Mouse (Mus musculus): ENCODE data around the gene Kbtbd4.
A peak's percentile ranks its signal among the peaks of the same experiment; 100 is the strongest.

Kbtbd4 gene

GRCm38 (mm10) chr2:90906721-90907120 is 2.2 kb downstream of the Kbtbd4 start:
- no peak for DNase-seq

- no peak for DNase-seq
Measured at GRCm38 (mm10) chr2:90910861-90911260, 6.3 kb downstream of the Kbtbd4 start.

- no peak for DNase-seq
Measured at GRCm38 (mm10) chr2:90911668-90912067, 7.1 kb downstream of the Kbtbd4 start.

GRCm38 (mm10) chr2:90913671-90914070 is 9.1 kb downstream of the Kbtbd4 start:
- no peak for DNase-seq

- DNase-seq, result no peak
Measured at GRCm38 (mm10) chr2:90915516-90915915, 11.0 kb downstream of the Kbtbd4 start.

- no peak for DNase-seq
Measured at GRCm38 (mm10) chr2:90916560-90917232, 12.2 kb downstream of the Kbtbd4 start.

GRCm38 (mm10) chr2:90917233-90917998 is 12.9 kb downstream of the Kbtbd4 start:
- DNase-seq, result peak; percentile 22 to 24

- peak in 1 of 2 experiments; percentile 16 for DNase-seq
Measured at GRCm38 (mm10) chr2:90917999-90918698, 13.6 kb downstream of the Kbtbd4 start.

GRCm38 (mm10) chr2:90921178-90921577 is 16.6 kb downstream of the Kbtbd4 start:
- DNase-seq, result no peak

GRCm38 (mm10) chr2:90922636-90923035 is 18.1 kb downstream of the Kbtbd4 start:
- no peak for DNase-seq

GRCm38 (mm10) chr2:90928566-90928965 is 24.0 kb downstream of the Kbtbd4 start:
- no peak for DNase-seq

GRCm38 (mm10) chr2:90931829-90932228 is 27.3 kb downstream of the Kbtbd4 start:
- no peak for DNase-seq

GRCm38 (mm10) chr2:90932273-90932672 is 27.7 kb downstream of the Kbtbd4 start:
- no peak for DNase-seq

- no peak for DNase-seq
Measured at GRCm38 (mm10) chr2:90938362-90938761, 33.8 kb downstream of the Kbtbd4 start.

- DNase-seq, result no peak
Measured at GRCm38 (mm10) chr2:90939750-90940149, 35.2 kb downstream of the Kbtbd4 start.

- peak; percentile 70 to 74 for DNase-seq
Measured at GRCm38 (mm10) chr2:90940233-90941229, 36.0 kb downstream of the Kbtbd4 start, which contains the start of gene Celf1. Gene Celf1 (plus strand): TSS chr2:90940382.

- DNase-seq, result no peak
Measured at GRCm38 (mm10) chr2:90941744-90942143, 37.2 kb downstream of the Kbtbd4 start.

- DNase-seq, result no peak
Measured at GRCm38 (mm10) chr2:90950149-90950548, 45.6 kb downstream of the Kbtbd4 start.

GRCm38 (mm10) chr2:90950582-90951194 is 46.1 kb downstream of the Kbtbd4 start:
- no peak for DNase-seq

GRCm38 (mm10) chr2:90953461-90953860 is 48.9 kb downstream of the Kbtbd4 start:
- DNase-seq, result no peak

- no peak for DNase-seq
Measured at GRCm38 (mm10) chr2:90956053-90956452, 51.5 kb downstream of the Kbtbd4 start.

GRCm38 (mm10) chr2:90958856-90959255 is 54.3 kb downstream of the Kbtbd4 start:
- no peak for DNase-seq
